Mouse (Mus musculus) liver, postnatal 0 days (tissue): Measurements from ENCODE around the gene Atad3a. TPM values are rescaled to one million over a fixed set of nuclear protein-coding genes. Genes with fewer than 3 reads are reported as not detected.

Experiments
- ATAC-seq: fragments of 200-750 bp; cut with Nextera tagmentation; 2 replicates; pipeline ENCODE4 v1.8.0; 2017; ENCODE audit warnings: mild to moderate bottlenecking, moderate library complexity
- DNase-seq: peaks from one replicate; pipeline ENCODE4 v3.0.0-alpha.2; 2016
- H3K27ac ChIP-seq: fragments of 300-500 bp; sonication (generic); 2 replicates; pipeline ENCODE4 v1.5.1; 2014; ENCODE audit warnings: antibody characterized with exemption, moderate library complexity, mild to moderate bottlenecking, low read depth
- H3K27me3 ChIP-seq: fragments of 300-500 bp; sonication (generic); 2 replicates; pipeline ENCODE4 v1.6.1; 2014; ENCODE audit warnings: low read length, control low read depth, mixed read lengths; ENCODE audit not compliant: insufficient read depth
- H3K36me3 ChIP-seq: fragments of 300-500 bp; sonication (generic); replicated peaks from 2 replicates; pipeline ENCODE4 v1.6.1; 2014; ENCODE audit warnings: mild to moderate bottlenecking, control low read depth, low read length, moderate library complexity, mixed read lengths; ENCODE audit not compliant: insufficient read depth
- H3K4me1 ChIP-seq: fragments of 300-500 bp; sonication (generic); 2 replicates; pipeline ENCODE4 v1.6.1; 2014; ENCODE audit warnings: antibody characterized with exemption, mild to moderate bottlenecking, control low read depth; ENCODE audit not compliant: insufficient read depth
- H3K4me2 ChIP-seq: fragments of 300-500 bp; sonication (generic); 2 replicates; pipeline ENCODE4 v1.6.1; 2014; ENCODE audit warnings: low read depth, mild to moderate bottlenecking, low read length, moderate library complexity, mixed read lengths
- H3K4me3 ChIP-seq: fragments of 300-500 bp; sonication (generic); 2 replicates; pipeline ENCODE4 v1.5.1; 2014; ENCODE audit warnings: low read depth, low read length
- H3K9ac ChIP-seq: fragments of 300-500 bp; sonication (generic); replicated peaks from 2 replicates; pipeline ENCODE4 v1.6.1; 2014; ENCODE audit warnings: mild to moderate bottlenecking, moderate library complexity
- H3K9me3 ChIP-seq: fragments of 300-500 bp; sonication (generic); 2 replicates; pipeline ENCODE4 v1.6.1; 2016; ENCODE audit warnings: mild to moderate bottlenecking, control low read depth, low read length, mixed read lengths
- CTCF ChIP-seq: sonication (generic); IDR thresholded peaks from 2 replicates; pipeline ENCODE4 v1.5.1; 2016; ENCODE audit warnings: antibody characterized with exemption, low read depth
- EP300 ChIP-seq: IDR thresholded peaks from 2 replicates; pipeline ENCODE4 v1.6.1; 2016; ENCODE audit warnings: antibody characterized with exemption, low read depth, mild to moderate bottlenecking
- WGBS: fragments of 180-500 bp; shearing (Covaris S2); extraction: QIAGEN DNeasy Blood & Tissue Kit; methylation state at CpG from one replicate; pipeline ENCODE4 v1.1.7; 2014; ENCODE audit not compliant: insufficient replicate concordance; 5-methylcytosine and 5-hydroxymethylcytosine counted together
- polyA plus RNA-seq: library from polyadenylated mRNA; unstranded; fragments of >200 nt; fragmentation: Nextera tagmentation; extraction: Ambion mirVana; gene quantifications from 2 replicates; pipeline ENCODE4 v1.2.1, GENCODE M21; 2015

Atad3a gene
- polyA plus RNA-seq, 1 experiment from 2014 or later, result 44.7 TPM

DNA sequence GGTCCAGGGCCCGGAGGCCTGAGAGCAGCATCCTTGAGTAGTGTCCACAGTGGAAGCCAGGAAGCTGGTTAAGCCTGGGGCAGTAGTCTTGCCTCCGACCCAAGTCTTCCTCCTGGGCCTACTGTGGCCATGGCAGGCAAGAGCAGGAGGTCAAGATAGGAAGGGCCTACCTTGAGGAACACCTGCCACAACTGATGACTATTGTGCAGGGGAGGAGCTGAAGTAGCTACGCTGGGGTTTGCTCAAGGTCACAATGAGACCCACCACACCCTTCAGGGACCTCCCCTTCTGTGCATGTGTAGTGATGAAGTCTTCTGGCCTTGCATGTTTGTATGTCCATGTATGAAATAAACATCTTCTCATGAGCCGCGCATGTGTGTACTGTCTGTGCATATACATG is 25.1 kb downstream of the Atad3a start:
- H3K9ac ChIP-seq, result peak overlapping the region; percentile 74
- no peak overlapping the region for H3K27ac ChIP-seq
- DNase-seq (no peak), ATAC-seq (no peak)
- peaks cover 7% of the 10 kb centered on the region for H3K36me3 ChIP-seq
- no peaks in the 10 kb centered on the region for H3K27me3 ChIP-seq
- peaks cover 11% of the 10 kb centered on the region for H3K4me1 ChIP-seq
- H3K9me3 ChIP-seq, result no peaks in the 10 kb centered on the region
- 76% methylated on average over 5 of the region's 5 CpGs for WGBS
- TF ChIP-seq CTCF, result no peak
- no peak for TF ChIP-seq EP300
- H3K4me2 ChIP-seq, result peak overlapping the region; percentile 94
- H3K4me3 ChIP-seq, result peak overlapping the region; percentile 77

DNA sequence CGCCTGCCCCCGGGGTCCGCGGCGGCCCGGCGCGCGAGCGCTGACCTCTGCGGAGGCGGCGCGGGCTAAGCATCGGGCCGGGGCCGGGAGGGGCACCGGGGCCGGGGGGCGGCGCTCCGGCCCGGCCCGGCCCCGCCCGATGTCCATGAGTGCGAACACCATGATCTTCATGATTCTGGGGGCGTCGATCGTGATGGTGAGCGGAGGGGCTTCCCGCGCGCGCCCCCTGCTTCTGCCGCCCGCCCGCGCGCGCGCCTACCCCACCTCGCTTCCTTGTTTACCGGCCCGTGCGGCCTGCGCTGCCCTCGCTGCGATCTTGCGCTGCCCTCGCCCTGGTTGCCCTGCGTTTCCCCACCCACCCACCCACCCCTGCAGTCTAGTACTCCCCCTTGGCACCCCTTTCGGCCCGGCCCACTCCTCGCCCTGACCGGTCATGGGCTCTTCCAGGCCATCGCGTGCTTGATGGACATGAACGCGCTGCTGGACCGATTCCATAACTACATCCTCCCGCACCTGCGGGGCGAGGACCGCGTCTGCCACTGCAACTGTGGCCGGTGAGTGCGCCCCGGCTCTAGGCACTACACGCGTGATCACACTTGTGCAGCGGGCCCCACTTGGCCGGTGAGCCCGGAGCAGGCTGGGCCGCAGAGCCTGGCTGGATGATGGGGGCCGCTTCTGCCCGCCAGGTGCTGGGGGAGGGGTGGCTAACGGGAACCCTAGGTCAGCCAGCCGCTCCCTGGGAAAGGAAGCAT is 25.8 kb downstream of the Atad3a start:
- DNase-seq (peak; percentile 25), ATAC-seq (peak; percentile 65)
- peaks cover 4% of the 10 kb centered on the region for H3K36me3 ChIP-seq
- peak overlapping the region; percentile 77 for H3K4me3 ChIP-seq
- 1% methylated on average over 75 of the region's 79 CpGs for WGBS
- H3K27me3 ChIP-seq, result no peaks in the 10 kb centered on the region
- H3K9ac ChIP-seq, result peak overlapping the region; percentile 74
- H3K27ac ChIP-seq, result peak overlapping the region; percentile 55
- peaks cover 11% of the 10 kb centered on the region for H3K4me1 ChIP-seq
- peak overlapping the region; percentile 94 for H3K4me2 ChIP-seq
- TF ChIP-seq EP300 (no peak), CTCF (no peak)
- no peaks in the 10 kb centered on the region for H3K9me3 ChIP-seq

DNA sequence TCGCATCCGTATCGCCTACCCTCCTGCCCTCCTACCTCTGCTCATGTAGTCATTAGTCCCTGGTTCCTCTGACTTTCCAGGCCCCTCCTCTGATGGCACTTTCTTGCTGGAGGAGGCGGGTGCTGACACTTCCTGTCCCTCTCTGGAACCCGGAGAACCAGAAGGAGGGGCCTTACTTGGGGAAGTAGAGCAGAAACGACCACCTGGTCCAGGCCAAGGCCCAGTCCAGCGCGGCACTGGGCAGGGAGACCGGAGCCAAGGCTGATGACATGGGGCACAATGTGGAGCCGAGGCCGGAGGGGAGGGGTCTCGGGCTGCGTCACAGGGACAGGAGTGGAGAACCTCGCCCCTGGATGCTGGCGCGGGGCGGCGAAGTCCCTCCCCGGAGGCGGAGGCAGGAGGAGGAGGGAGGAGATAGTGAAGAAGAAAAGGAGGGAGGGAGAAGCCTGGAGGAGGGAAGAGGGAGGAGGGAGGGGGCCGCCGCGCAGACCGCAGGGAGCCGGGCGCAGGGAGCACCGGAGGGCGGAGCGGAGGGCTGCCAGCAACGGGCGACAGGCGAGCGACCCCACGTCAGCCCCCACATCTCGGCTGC is 26.4 kb downstream of the Atad3a start, which contains the start of gene Tmem240:
Gene Tmem240 (plus strand): TSS at position 451 of the 592 bp plus-strand sequence.
- Histone ChIP-seq H3K27me3 (no peaks in the 10 kb centered on the region), H3K4me3 (peak within 1 kb of the TSS; percentile 77), H3K9me3 (no peaks in the 10 kb centered on the region), H3K4me1 (peaks cover 11% of the 10 kb centered on the region), H3K36me3 (peaks cover 4% of the 10 kb centered on the region), H3K4me2 (peak within 1 kb of the TSS; percentile 94), H3K9ac (peak within 1 kb of the TSS; percentile 74), H3K27ac (peak within 1 kb of the TSS; percentile 55)
- DNase-seq (peak; percentile 77), ATAC-seq (peak; percentile 79)
- TF ChIP-seq CTCF (no peak), EP300 (no peak)
- 1% methylated on average over 29 of the region's 35 CpGs for WGBS

DNA sequence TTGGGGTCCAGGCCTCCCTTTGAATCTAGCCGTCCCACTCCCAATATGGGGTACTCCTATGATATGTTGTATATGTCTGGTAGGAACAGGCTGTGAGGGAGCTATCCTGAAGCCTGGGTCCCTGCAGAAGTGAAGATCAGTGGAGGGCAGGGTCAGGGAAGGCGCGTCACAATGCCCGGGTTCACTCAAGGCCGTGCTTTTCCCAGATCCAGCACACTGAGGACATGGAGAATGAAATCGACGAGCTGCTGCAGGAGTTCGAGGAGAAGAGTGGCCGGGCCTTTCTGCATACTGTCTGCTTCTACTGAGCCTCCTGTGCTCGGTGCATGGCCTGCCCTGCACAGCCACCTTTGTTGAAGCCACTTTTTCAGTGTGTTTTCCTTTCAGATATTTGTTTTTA is 27.6 kb downstream of the Atad3a start:
- Histone ChIP-seq H3K4me1 (peaks cover 11% of the 10 kb centered on the region), H3K36me3 (peaks cover 4% of the 10 kb centered on the region), H3K4me2 (no peak overlapping the region), H3K9me3 (no peaks in the 10 kb centered on the region), H3K4me3 (no peak overlapping the region), H3K27ac (peak overlapping the region; percentile 55), H3K27me3 (no peaks in the 10 kb centered on the region), H3K9ac (no peak overlapping the region)
- 73% methylated on average over 10 of the region's 10 CpGs for WGBS
- DNase-seq (no peak), ATAC-seq (no peak)
- TF ChIP-seq CTCF (no peak), EP300 (no peak)

DNA sequence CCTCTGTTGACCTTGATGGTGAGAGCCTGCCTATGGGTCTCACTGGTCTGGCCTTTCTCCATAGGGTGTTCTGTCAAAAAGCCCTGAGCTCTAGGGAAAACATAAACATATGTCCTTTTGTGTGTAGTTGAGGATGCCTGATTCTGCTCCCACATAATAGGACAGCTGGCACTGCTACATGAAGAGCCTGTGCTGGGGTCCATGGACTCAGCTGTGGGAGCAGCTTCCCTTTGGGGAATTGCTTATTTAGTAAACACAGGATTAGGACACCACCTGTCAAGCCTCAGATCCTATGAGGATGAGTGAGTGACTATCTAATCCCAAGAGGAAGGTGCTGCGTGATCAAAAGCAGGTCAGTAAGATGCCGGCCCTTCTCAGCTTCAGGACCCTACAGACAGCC is 32.9 kb downstream of the Atad3a start:
- Histone ChIP-seq H3K27ac (no peak overlapping the region), H3K4me2 (no peak overlapping the region), H3K36me3 (peaks cover 14% of the 10 kb centered on the region), H3K9me3 (no peaks in the 10 kb centered on the region), H3K27me3 (no peaks in the 10 kb centered on the region), H3K9ac (no peak overlapping the region), H3K4me1 (no peaks in the 10 kb centered on the region), H3K4me3 (no peak overlapping the region)
- DNase-seq (no peak), ATAC-seq (no peak)
- TF ChIP-seq CTCF (no peak), EP300 (no peak)
- WGBS, result 84% methylated on average over 2 of the region's 2 CpGs

DNA sequence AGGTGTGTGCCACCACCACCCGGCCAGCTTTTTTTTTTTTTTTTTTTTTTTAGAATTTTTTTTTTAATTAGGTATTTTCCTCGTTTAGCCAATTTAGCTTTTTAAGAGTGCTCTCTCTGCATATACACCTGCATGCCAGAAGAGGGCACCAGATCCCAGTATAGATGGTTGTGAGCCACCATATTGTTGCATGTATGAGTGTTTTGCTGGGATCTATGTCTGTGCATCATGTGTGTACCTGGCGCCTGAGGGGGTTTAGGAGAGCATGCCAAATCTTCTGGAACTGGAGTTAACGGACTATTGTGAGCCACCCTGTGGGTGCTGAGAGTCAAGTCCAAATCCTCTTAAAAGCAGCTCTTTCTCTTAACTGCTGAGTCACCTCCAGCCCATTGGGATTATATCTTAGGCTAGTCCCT is 39.2 kb downstream of the Atad3a start:
- TF ChIP-seq EP300, result no peak
- TF ChIP-seq CTCF, result peak; percentile 75
- H3K4me3 ChIP-seq, result no peak overlapping the region
- WGBS, result 57% methylated on average over 4 of the region's 4 CpGs
- no peak for DNase-seq
- peak; percentile 53; the same call in 1 of the 2 replicates for ATAC-seq
- H3K27ac ChIP-seq, result no peak overlapping the region
- H3K9me3 ChIP-seq, result no peaks in the 10 kb centered on the region
- H3K36me3 ChIP-seq, result peaks cover 22% of the 10 kb centered on the region
- no peak overlapping the region for H3K4me2 ChIP-seq
- H3K4me1 ChIP-seq, result no peaks in the 10 kb centered on the region
- H3K9ac ChIP-seq, result no peak overlapping the region
- H3K27me3 ChIP-seq, result no peaks in the 10 kb centered on the region
